15 mouse cellular contexts compared by ENCODE assay signal in the genomic region with DNA sequence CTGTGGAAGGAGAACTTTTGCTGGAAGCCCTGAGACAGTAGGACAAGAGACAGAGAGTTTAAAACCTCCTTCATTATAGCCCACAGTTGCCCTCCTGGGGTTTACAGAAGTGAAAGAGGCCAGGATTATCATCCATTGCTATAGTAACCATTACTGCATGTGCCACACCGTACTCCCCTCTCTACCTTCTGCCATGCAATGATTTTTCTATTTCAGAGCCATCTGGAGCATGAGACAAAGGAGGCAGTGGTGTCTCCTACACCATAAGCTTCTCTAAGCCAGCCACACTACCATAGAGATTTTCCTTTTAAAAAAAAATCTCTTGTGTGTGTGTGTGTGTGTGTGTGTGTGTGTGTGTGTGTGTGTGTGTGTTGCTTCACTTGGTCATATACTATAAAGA.
"Had no signal": no experiment of that assay in that cellular context is flagged by ENCODE, and none has a peak within 500 bp of the region (broad histone marks: within the 10 kb centered on the region; RNA-seq: fewer than 3 reads in every experiment).

No protein-coding gene starts in this region.

- H3K27ac ChIP-seq: left cerebral cortex, adult 2 months; limb, embryonic 10.5 days; liver, embryonic 15.5 days; midbrain, embryonic 13.5 days; neural tube, embryonic 12.5 days had no signal

- H3K36me3 ChIP-seq: limb, embryonic 10.5 days; liver, embryonic 15.5 days; midbrain, embryonic 13.5 days; neural tube, embryonic 12.5 days had no signal

- ATAC-seq: lung, postnatal 0 days; midbrain, embryonic 13.5 days had no signal

- DNase-seq: kidney, postnatal 25 days; lung, adult 2 months; lung, postnatal 36 days; retina, postnatal 1 day; right cerebral cortex, postnatal 4 days; spleen, adult 18-20 months; thymus, adult 18-20 months; thymus, postnatal 14 days had no signal

- H3K9ac ChIP-seq: liver, embryonic 15.5 days; midbrain, embryonic 13.5 days; neural tube, embryonic 12.5 days had no signal

- H3K4me3 ChIP-seq: left cerebral cortex, adult 2 months; limb, embryonic 10.5 days; liver, embryonic 15.5 days; midbrain, embryonic 13.5 days; neural tube, embryonic 12.5 days had no signal

- H3K4me2 ChIP-seq: liver, embryonic 11.5 days; liver, embryonic 15.5 days; midbrain, embryonic 13.5 days; neural tube, embryonic 12.5 days had no signal

- H3K27me3 ChIP-seq: liver, embryonic 15.5 days; midbrain, embryonic 13.5 days; neural tube, embryonic 12.5 days had no signal

- H3K4me1 ChIP-seq: liver, embryonic 15.5 days had no signal

- H3K9me3 ChIP-seq: limb, embryonic 10.5 days; liver, embryonic 15.5 days; midbrain, embryonic 13.5 days; neural tube, embryonic 12.5 days had no signal
